Mouse (Mus musculus) stomach, embryonic 16.5 days (tissue): ENCODE data around the gene Cdcp2. TPM values are rescaled to one million over a fixed set of nuclear protein-coding genes. Genes with fewer than 3 reads are reported as not detected.

Experiments
- ATAC-seq: fragments of 200-750 bp; cut with Nextera tagmentation; 2 replicates; pipeline ENCODE4 v1.8.0; 2017; ENCODE audit warnings: moderate number of reproducible peaks, moderate TSS enrichment; ENCODE audit not compliant: insufficient read depth, low FRiP score
- H3K27ac ChIP-seq: fragments of 300-500 bp; sonication (generic); 2 replicates; pipeline ENCODE4 v1.5.1; 2014; ENCODE audit warnings: low read length
- H3K27me3 ChIP-seq: fragments of 300-500 bp; sonication (generic); 2 replicates; pipeline ENCODE4 v1.6.1; 2014; ENCODE audit warnings: low read length, control low read depth, mixed read lengths; ENCODE audit not compliant: control insufficient read depth, insufficient read depth
- H3K36me3 ChIP-seq: fragments of 300-500 bp; sonication (generic); 2 replicates; pipeline ENCODE4 v1.6.1; 2014; ENCODE audit warnings: low read length; ENCODE audit not compliant: control insufficient read depth, insufficient read depth
- H3K4me1 ChIP-seq: fragments of 300-500 bp; sonication (generic); 2 replicates; pipeline ENCODE4 v1.6.1; 2014; ENCODE audit warnings: low read length, control low read depth, mixed read lengths; ENCODE audit not compliant: control insufficient read depth, insufficient read depth
- H3K4me2 ChIP-seq: fragments of 300-500 bp; sonication (generic); 2 replicates; pipeline ENCODE4 v1.6.1; 2014; ENCODE audit warnings: low read depth, low read length, mixed read lengths
- H3K4me3 ChIP-seq: fragments of 300-500 bp; sonication (generic); replicated peaks from 2 replicates; pipeline ENCODE4 v1.5.1; 2014; ENCODE audit warnings: mild to moderate bottlenecking, low read length
- H3K9ac ChIP-seq: fragments of 300-500 bp; sonication (generic); 2 replicates; pipeline ENCODE4 v1.6.1; 2014; ENCODE audit warnings: low read length
- H3K9me3 ChIP-seq: fragments of 300-500 bp; sonication (generic); replicated peaks from 2 replicates; pipeline ENCODE4 v1.6.1; 2016; ENCODE audit warnings: low read length, control low read depth; ENCODE audit not compliant: control insufficient read depth
- WGBS: fragments of 180-500 bp; shearing (Covaris S2); extraction: QIAGEN DNeasy Blood & Tissue Kit; methylation state at CpG from one replicate; pipeline ENCODE4 v1.1.7; 2014; 5-methylcytosine and 5-hydroxymethylcytosine counted together
- polyA plus RNA-seq: library from polyadenylated mRNA; unstranded; fragments of >200 nt; fragmentation: Nextera tagmentation; extraction: Ambion mirVana; gene quantifications from 2 replicates; pipeline ENCODE4 v1.2.1, GENCODE M21; 2015

The Cdcp2 gene
- polyA plus RNA-seq, 1 experiment from 2014 or later, result not detected

GRCm38 (mm10) chr4:107082185-107082584, 14.5 kb upstream of the Cdcp2 start:
- no peak overlapping the region for H3K4me3 ChIP-seq
- H3K4me2 ChIP-seq, result no peak overlapping the region
- H3K27me3 ChIP-seq, result no peaks in the 10 kb centered on the region
- peaks cover 6% of the 10 kb centered on the region; the same call in 1 of the 2 replicates for H3K4me1 ChIP-seq
- ATAC-seq, result no peak
- H3K9me3 ChIP-seq, result no peaks in the 10 kb centered on the region
- H3K27ac ChIP-seq, result no peak overlapping the region
- 72% methylated on average over 3 of the region's 3 CpGs for WGBS
- H3K9ac ChIP-seq, result no peak overlapping the region
- H3K36me3 ChIP-seq, result no peaks in the 10 kb centered on the region

- H3K9me3 ChIP-seq, result no peaks in the 10 kb centered on the region
- H3K27ac ChIP-seq, result no peak overlapping the region
- no peak for ATAC-seq
- WGBS, result 89% methylated on average over 4 of the region's 4 CpGs
- peaks cover 6% of the 10 kb centered on the region; the same call in 1 of the 2 replicates for H3K4me1 ChIP-seq
- no peak overlapping the region for H3K4me3 ChIP-seq
- H3K27me3 ChIP-seq, result no peaks in the 10 kb centered on the region
- H3K9ac ChIP-seq, result no peak overlapping the region
- no peaks in the 10 kb centered on the region for H3K36me3 ChIP-seq
- H3K4me2 ChIP-seq, result no peak overlapping the region
These were observed 13.6 kb upstream of the Cdcp2 start for GRCm38 (mm10) chr4:107083126-107083525.

- H3K4me3 ChIP-seq, result no peak overlapping the region
- no peaks in the 10 kb centered on the region for H3K27me3 ChIP-seq
- H3K9ac ChIP-seq, result no peak overlapping the region
- no peak for ATAC-seq
- no peak overlapping the region for H3K27ac ChIP-seq
- WGBS, result 30% methylated on average over 1 of the region's 1 CpGs
- no peak overlapping the region for H3K4me2 ChIP-seq
- no peaks in the 10 kb centered on the region for H3K9me3 ChIP-seq
- no peaks in the 10 kb centered on the region for H3K36me3 ChIP-seq
- peaks cover 6% of the 10 kb centered on the region; the same call in 1 of the 2 replicates for H3K4me1 ChIP-seq
These were observed 12.3 kb upstream of the Cdcp2 start for GRCm38 (mm10) chr4:107084343-107084742.

- peaks cover 6% of the 10 kb centered on the region; the same call in 1 of the 2 replicates for H3K4me1 ChIP-seq
- no peaks in the 10 kb centered on the region for H3K9me3 ChIP-seq
- 21% methylated on average over 6 of the region's 6 CpGs for WGBS
- no peaks in the 10 kb centered on the region for H3K27me3 ChIP-seq
- 0 out of 2 replicates have a peak, but pooled peaks have one; percentile 35 for ATAC-seq
- H3K27ac ChIP-seq, result no peak overlapping the region
- H3K4me2 ChIP-seq, result no peak overlapping the region
- H3K4me3 ChIP-seq, result no peak overlapping the region
- no peaks in the 10 kb centered on the region for H3K36me3 ChIP-seq
- no peak overlapping the region for H3K9ac ChIP-seq
These were observed 11.8 kb upstream of the Cdcp2 start for GRCm38 (mm10) chr4:107084858-107085257.

- no peak for ATAC-seq
- no peaks in the 10 kb centered on the region for H3K4me1 ChIP-seq
- 76% methylated on average over 14 of the region's 14 CpGs for WGBS
- no peak overlapping the region for H3K27ac ChIP-seq
- no peaks in the 10 kb centered on the region for H3K36me3 ChIP-seq
- no peak overlapping the region for H3K4me2 ChIP-seq
- H3K4me3 ChIP-seq, result no peak overlapping the region
- H3K9ac ChIP-seq, result no peak overlapping the region
- no peaks in the 10 kb centered on the region for H3K9me3 ChIP-seq
- H3K27me3 ChIP-seq, result no peaks in the 10 kb centered on the region
These were observed 5.0 kb upstream of the Cdcp2 start for GRCm38 (mm10) chr4:107091696-107092095.

- Histone ChIP-seq H3K9me3 (no peaks in the 10 kb centered on the region), H3K4me1 (no peaks in the 10 kb centered on the region), H3K36me3 (no peaks in the 10 kb centered on the region), H3K4me2 (no peak overlapping the region), H3K9ac (no peak overlapping the region), H3K4me3 (no peak overlapping the region), H3K27ac (no peak overlapping the region), H3K27me3 (no peaks in the 10 kb centered on the region)
- 72% methylated on average over 16 of the region's 16 CpGs for WGBS
- no peak for ATAC-seq
These were observed 2.1 kb upstream of the Cdcp2 start for GRCm38 (mm10) chr4:107094484-107095187.

- 52% methylated on average over 6 of the region's 6 CpGs for WGBS
- Histone ChIP-seq H3K27ac (no peak overlapping the region), H3K4me3 (no peak overlapping the region), H3K4me1 (no peaks in the 10 kb centered on the region), H3K4me2 (no peak overlapping the region), H3K36me3 (no peaks in the 10 kb centered on the region), H3K9ac (no peak overlapping the region), H3K27me3 (no peaks in the 10 kb centered on the region), H3K9me3 (no peaks in the 10 kb centered on the region)
- ATAC-seq, result no peak
These were observed 648 bp upstream of the Cdcp2 start for GRCm38 (mm10) chr4:107096043-107096442.

- H3K4me1 ChIP-seq, result no peaks in the 10 kb centered on the region
- ATAC-seq, result no peak
- H3K4me2 ChIP-seq, result no peak overlapping the region
- no peaks in the 10 kb centered on the region for H3K36me3 ChIP-seq
- no peaks in the 10 kb centered on the region for H3K9me3 ChIP-seq
- H3K4me3 ChIP-seq, result no peak overlapping the region
- H3K9ac ChIP-seq, result peak overlapping the region; percentile 19; the same call in 1 of the 2 replicates
- no peaks in the 10 kb centered on the region for H3K27me3 ChIP-seq
- 41% methylated on average over 15 of the region's 15 CpGs for WGBS
- H3K27ac ChIP-seq, result no peak overlapping the region
These were observed 1.2 kb downstream of the Cdcp2 start for GRCm38 (mm10) chr4:107097871-107098270.

GRCm38 (mm10) chr4:107098375-107098774, 1.7 kb downstream of the Cdcp2 start:
- WGBS, result 74% methylated on average over 10 of the region's 10 CpGs
- H3K4me3 ChIP-seq, result no peak overlapping the region
- H3K4me1 ChIP-seq, result no peaks in the 10 kb centered on the region
- H3K36me3 ChIP-seq, result no peaks in the 10 kb centered on the region
- ATAC-seq, result no peak
- H3K9ac ChIP-seq, result no peak overlapping the region
- no peaks in the 10 kb centered on the region for H3K27me3 ChIP-seq
- H3K27ac ChIP-seq, result no peak overlapping the region
- H3K4me2 ChIP-seq, result no peak overlapping the region
- H3K9me3 ChIP-seq, result no peaks in the 10 kb centered on the region
